Mouse (Mus musculus): ENCODE results near the gene Guca2a.
"Not testable (repeated sequence)": the region's sequence is repeated elsewhere in the genome, so short reads cannot be mapped to it uniquely, and the experiment has no call there.

Gene Guca2a

GRCm38 (mm10) chr4:119637176-119637845 is at the start of gene Guca2a:
Gene Guca2a (plus strand): TSS chr4:119637704.
- no peak for DNase-seq

DNA sequence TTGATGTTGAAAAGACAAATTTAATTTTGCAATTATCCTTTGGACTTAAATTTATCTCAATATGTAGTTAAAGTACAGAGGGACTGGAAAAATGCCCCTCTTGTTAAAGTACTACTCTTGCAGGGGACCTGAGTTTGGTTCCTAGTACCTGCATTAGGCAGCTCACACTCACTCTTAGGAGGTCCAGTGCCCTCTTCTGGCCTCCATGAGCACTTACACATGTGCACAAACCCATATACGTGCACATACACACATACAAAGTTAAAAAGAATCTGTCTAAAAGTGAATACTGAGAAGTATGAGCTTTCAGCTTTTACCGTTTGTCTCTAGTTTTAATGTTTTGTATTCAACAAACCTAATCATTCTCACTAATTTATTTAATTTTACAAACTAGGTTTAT is 49.5 kb upstream of the Guca2a start:
- no peak for DNase-seq

- no peak for DNase-seq
Measured at GRCm38 (mm10) chr4:119589423-119589822, 48.1 kb upstream of the Guca2a start.

GRCm38 (mm10) chr4:119590027-119590426 is 47.5 kb upstream of the Guca2a start:
- no peak for DNase-seq

- DNase-seq: no peak
Measured at GRCm38 (mm10) chr4:119592479-119592878, 45.0 kb upstream of the Guca2a start.

DNA sequence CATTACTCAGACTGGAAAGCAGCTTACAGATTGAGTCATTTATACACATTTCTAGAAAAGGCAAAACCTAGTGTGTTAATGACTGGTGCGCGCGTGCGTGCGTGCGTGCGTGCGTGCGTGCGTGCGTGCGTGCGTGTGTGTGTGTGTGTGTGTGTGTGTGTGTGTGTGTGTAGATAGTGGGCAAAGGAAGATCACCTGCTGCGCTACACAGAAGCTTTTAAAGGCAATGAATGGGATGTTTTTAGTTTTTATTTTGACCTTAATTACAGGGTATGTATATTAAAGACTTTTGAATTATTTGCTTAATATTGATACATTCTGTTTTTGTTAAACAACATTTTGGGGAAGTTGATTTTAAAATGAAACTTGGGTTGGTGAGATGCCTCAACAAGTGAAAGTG is 43.2 kb upstream of the Guca2a start:
- DNase-seq: no peak

DNA sequence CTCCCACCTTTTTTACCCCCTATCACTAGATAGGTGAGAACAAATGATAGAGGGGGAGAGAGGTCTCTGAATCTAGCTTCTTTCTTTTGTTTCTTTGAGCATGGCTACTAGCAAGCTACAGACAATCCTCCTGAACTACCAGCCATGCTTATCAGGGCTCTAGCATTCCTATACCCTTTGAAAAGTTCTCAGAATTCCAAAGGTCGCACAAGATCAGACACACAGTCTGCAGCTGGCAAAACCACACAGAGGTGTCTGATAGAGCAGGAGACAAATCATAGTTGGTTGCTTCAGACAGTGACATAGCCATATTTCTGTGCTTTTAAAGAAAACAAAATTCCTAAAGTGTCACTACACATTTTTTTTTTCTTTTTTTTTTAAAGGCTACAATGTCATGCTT is 37.9 kb upstream of the Guca2a start:
- DNase-seq: no peak

DNA sequence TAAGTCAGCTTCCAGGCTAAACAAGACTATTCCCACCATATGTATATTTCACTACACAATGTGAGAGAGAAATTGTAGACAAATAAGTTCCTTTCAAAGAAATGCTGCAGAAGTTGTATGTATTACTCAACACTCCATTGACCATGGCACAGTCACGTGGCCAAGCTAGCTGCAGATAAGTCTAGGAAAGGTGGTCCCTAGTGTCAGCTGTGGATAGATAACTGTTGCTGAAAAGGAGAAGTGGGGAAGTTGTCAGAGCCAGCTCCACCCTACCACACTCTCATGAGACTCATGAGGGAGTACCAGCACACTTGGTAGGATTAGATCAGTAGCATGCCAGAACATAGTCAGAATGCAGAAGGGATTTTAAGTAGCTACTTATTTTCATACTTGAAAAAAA is 28.0 kb upstream of the Guca2a start:
- no peak for DNase-seq

DNA sequence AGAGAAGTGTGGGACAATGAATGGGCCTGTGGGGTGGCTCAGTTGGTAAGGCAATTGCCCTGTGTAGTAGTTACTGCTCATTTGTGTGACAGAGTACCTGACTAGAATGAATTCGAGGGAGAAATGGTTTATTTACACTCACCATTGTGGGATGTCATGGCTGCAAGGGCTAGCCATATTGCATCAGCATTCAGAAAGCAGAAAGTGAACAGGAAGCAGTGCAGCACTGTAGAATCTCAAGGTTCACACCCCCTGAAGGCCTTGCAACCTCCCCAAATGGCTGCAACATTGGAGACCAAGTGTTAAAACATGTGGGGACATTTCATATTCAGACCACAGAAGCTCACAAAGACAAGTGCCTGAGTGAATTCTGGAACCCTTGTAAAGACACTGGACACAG is 23.4 kb upstream of the Guca2a start:
- DNase-seq: no peak

DNA sequence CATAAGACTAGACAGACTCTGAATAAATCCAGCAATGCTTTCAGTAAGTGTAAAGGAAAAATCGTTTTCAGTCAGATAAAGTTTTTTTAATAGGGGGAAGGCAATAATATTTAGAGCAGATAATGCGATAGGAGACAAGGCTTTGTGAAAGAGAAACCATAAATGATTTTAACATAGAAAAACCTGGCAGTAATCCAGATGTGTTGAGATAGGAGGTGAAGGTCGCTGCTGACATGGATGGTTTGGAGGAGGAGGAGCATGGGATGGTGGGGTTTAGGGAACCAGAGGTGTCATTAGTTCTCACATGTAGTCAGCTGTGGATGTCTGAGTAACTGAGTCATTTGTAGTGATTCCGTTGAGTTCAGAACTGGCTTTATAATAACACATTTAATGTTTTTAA is 22.8 kb upstream of the Guca2a start:
- no peak for DNase-seq

DNA sequence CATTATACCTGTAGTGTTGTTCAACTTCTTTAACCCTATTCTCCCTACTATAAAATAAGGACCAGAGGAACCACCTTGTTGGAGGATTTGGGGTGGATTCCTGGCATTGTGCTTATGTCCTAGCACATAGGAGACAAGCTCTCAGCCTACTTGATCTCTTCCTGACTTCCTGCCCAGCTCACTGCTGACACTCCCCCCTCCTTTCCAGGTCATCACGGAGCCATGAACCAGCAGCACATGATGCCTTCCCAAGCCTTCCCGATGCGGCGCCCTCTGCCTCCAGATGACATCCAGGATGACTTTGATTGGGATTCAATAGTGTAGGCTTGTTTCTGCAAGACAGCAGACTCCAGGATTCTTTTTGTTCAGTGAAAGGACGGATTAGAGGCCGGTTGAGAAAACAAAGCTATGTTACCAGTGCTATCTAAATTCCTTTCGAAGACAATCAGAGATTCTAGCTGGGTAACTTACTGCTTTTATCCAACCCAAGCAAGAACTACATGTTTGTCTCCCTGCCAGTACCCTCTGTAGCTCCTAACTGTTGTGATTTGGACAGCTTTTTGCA is 11.3 kb upstream of the Guca2a start:
- no peak for DNase-seq

GRCm38 (mm10) chr4:119626876-119627275 is 10.6 kb upstream of the Guca2a start:
- no peak for DNase-seq

GRCm38 (mm10) chr4:119627317-119627716 is 10.2 kb upstream of the Guca2a start:
- DNase-seq: no peak

- not testable (repeated sequence) for DNase-seq
Measured at GRCm38 (mm10) chr4:119628363-119628762, 9.1 kb upstream of the Guca2a start.

DNA sequence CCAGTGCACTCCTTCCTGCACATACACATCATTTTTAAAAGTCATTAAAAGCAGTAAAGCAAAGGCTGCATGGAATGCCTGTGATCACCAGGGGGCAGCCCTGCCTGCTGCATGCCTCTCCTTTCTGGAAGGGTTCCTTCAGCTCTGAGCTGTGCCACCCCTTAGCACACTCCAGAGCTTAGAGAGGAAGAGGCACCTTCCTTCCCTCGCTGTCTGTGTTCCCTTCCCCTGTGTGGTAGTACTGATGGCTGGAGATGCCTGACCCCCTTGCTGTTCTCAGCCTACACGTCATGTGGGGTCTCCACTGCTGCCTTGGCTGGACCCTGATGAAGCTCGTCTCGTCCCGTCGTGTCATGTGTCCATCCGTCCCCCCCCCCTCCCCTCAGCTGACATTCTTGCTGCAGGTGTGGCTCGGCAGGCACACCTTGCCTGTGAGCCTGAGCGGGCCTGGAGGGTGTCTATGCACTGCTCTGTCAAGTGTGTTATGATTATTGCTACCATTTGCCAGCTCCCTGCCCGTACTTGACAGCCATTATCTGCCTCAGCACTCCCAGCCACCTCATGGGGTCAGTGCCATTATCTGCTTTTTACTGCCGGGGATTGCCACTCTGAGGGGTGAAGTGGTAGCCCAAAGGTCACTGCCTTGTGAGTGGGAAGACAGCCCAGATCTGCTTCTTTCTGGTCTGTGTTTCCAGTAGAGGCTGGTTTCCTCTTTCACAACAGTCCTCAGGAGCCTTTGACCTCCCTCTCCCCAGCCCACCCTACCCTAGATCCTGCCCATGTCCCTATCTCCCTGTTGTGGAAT is 6.2 kb upstream of the Guca2a start:
- DNase-seq: no peak

- no peak for DNase-seq
Measured at GRCm38 (mm10) chr4:119632721-119633120, 4.8 kb upstream of the Guca2a start.

DNA sequence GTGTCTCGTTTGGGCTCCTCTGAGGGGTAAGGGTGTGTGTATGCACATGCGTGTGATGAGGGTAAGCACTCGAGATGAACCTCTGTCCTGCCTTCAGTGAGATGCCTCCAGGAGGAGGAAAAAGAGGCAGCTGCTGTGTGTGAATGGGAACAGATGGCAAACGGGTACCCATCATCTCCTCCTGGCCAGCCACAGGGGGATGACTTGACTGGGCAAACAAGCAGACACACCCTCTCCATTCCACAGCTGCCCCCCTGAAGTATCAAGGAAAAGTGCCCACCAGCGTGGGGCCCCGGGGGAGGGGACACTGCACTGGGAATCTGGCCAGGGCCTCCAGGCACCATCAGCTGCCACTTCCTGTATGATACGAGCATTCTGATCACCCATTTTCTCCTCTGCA is 4.2 kb upstream of the Guca2a start:
- DNase-seq: no peak

- no peak for DNase-seq
Measured at GRCm38 (mm10) chr4:119633948-119634347, 3.6 kb upstream of the Guca2a start.

DNA sequence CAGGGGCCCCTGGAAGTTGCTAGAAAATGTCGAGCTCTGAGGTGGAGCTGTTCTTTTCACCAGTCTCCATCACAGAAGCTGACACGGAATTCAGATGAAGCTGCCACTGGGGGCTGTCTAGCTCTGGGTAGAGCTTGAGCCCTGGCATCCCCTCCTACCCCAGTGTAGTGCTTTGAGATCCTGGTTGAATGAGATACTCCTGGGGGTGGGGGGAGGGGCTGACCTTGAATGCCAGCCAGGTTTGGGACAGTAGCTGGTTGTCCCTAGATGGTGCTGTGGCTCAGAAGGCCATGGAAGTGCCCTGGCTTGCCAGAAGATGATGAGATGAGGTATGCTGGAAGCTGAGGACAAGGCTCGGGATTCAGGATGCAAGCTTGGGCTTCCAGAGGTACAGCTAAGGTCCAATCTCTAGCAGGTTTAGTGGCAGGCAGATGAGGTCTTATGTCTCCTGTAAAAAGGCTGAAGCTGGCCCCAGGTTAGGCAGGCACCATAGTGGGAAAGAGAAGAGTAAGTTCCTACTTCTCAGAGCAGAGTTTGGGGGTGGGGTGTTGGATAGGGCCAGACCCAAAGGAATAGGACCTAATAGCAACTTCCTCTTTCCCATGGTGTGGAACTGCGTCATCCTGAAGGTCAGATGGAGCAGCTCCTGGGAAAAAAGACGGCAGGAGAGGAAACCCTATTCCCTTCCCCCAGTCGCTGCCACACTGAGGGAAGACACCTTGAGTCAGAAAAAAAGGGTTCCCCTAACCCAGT is 2.4 kb upstream of the Guca2a start:
- no peak for DNase-seq

GRCm38 (mm10) chr4:119635686-119636085 is 1.8 kb upstream of the Guca2a start:
- DNase-seq: no peak

DNA sequence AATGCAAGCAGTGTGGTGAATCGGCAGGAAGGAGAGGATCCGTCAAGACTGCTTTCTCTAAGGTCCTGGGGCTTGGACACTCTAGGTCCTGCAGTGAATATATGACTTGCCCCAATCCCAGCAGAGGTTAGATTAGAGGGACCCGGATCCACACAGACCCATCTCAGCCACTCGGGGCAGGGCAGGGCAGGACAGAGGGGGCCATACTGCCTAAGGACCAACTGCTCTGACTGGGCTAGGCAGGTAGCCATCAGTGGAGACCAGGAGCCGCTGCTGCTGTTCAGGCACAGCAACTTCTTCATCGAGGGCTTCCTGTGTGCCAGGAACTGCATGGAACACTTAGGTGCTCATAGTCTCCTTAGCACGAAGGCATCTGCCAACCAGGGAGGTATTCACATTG is 773 bp upstream of the Guca2a start:
- no peak for DNase-seq

GRCm38 (mm10) chr4:119637946-119638345 is 442 bp downstream of the Guca2a start:
- DNase-seq: no peak

- DNase-seq: no peak
Measured at GRCm38 (mm10) chr4:119638656-119639055, 1.2 kb downstream of the Guca2a start.

DNA sequence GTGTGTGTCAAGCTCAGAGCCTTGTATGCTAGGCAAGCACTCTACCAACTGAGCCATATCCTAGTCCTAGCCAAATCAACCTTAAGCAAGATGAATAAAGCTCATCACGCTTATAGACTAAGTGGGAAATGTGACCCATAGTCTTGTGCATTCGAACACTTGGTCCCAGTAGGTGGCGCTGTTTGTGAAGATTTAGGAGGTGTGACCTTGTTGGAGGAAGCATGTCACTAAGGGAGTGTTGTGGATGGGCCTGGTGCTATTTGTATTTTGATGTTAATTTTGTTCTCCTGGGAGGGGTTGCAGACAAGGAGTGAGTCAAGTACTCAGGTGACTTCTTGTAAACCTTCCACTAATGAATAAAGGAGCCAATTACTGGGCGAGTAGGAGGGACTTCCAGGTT is 5.2 kb downstream of the Guca2a start:
- no peak for DNase-seq

Data from cerebellum, adult 11 months (tissue).